ENCODE assay signal across 9 mouse cellular contexts in genomic region chr6:117880394-117880838, GRCm38 (mm10). TPM values are rescaled to one million over a fixed set of nuclear protein-coding genes. Genes with fewer than 3 reads are reported as not detected.
DNase-seq lines count a peak whose midpoint lies in the region; ATAC-seq and TF ChIP-seq lines count a peak whose summit lies in the region.
"Had no signal": no experiment of that assay in that cellular context is flagged by ENCODE, and none has a peak within 500 bp of the region (broad histone marks: within the 10 kb centered on the region; RNA-seq: fewer than 3 reads in every experiment).

No protein-coding gene starts in this region.

- intact Hi-C loops in left cerebral cortex, postnatal 4 days (cut with DNase I) = no loop called here

- WGBS in liver, adult 2 months = 8% methylated on average over 3 of the region's 3 CpGs
- WGBS in hindbrain, postnatal 0 days = 35% methylated on average over 3 of the region's 3 CpGs
- WGBS in neural tube, embryonic 13.5 days = 20% methylated on average over 3 of the region's 3 CpGs

- H3K27me3 ChIP-seq in liver, adult 2 months (ENCODE audit: control insufficient read depth, insufficient read depth, low read length) = no peaks in the 10 kb centered on the region
- H3K27me3 ChIP-seq in hindbrain, postnatal 0 days (ENCODE audit: insufficient read depth, low read length) = no peaks in the 10 kb centered on the region
- H3K27me3 ChIP-seq in neural tube, embryonic 13.5 days = no peaks in the 10 kb centered on the region

- peak overlapping the region; percentile 70 for H3K4me2 ChIP-seq in hindbrain, postnatal 0 days (ENCODE audit: low read depth, low read length)
- H3K4me2 ChIP-seq in neural tube, embryonic 13.5 days = peak overlapping the region; percentile 61

- no peaks in the 10 kb centered on the region; the same call in 1 of the 2 replicates for H3K36me3 ChIP-seq in liver, adult 2 months (ENCODE audit: control insufficient read depth, insufficient read depth, low read length)
- no peaks in the 10 kb centered on the region for H3K36me3 ChIP-seq in hindbrain, postnatal 0 days (ENCODE audit: insufficient read depth, low read length)
- no peaks in the 10 kb centered on the region for H3K36me3 ChIP-seq in neural tube, embryonic 13.5 days

- peak; percentile 53 for DNase-seq in liver, adult 2 months (ENCODE audit: extremely low read depth, low read depth, low spot score)
- DNase-seq in liver = no peak
- DNase-seq in hindbrain, postnatal 0 days (ENCODE audit: low spot score) = peak; percentile 18
- no peak for DNase-seq in urinary bladder, postnatal 36 days (ENCODE audit: low spot score in 2 of 2)
- DNase-seq in layer of hippocampus, postnatal 14 days (ENCODE audit: low spot score in 2 of 2) = no peak
- DNase-seq in left cerebral cortex, postnatal 4 days = no peak

- no peak for TF ChIP-seq POLR2A in liver, adult 2 months (IDR thresholded peaks at IDR 0.05; ENCODE audit: extremely low read depth, insufficient read depth, low read length)
- no peak for TF ChIP-seq POLR2A in cortical plate, adult 2 months (IDR thresholded peaks at IDR 0.05; ENCODE audit: extremely low read depth, insufficient read depth, low read length)

- H3K9me3 ChIP-seq in hindbrain, postnatal 0 days (ENCODE audit: low read length) = no peaks in the 10 kb centered on the region
- no peaks in the 10 kb centered on the region for H3K9me3 ChIP-seq in neural tube, embryonic 13.5 days

- peaks cover 5% of the 10 kb centered on the region for H3K4me1 ChIP-seq in liver, adult 2 months (ENCODE audit: control insufficient read depth, insufficient read depth, low read length)
- no peaks in the 10 kb centered on the region; the same call in 1 of the 2 replicates for H3K4me1 ChIP-seq in cortical plate, adult 2 months (ENCODE audit: control insufficient read depth, insufficient read depth, low read length)
- no peaks in the 10 kb centered on the region for H3K4me1 ChIP-seq in hindbrain, postnatal 0 days (ENCODE audit: insufficient read depth, low read length)
- peaks cover 12% of the 10 kb centered on the region for H3K4me1 ChIP-seq in neural tube, embryonic 13.5 days (replicated peaks)

- H3K27ac ChIP-seq in liver, adult 2 months (replicated peaks; ENCODE audit: insufficient read depth, low read depth, low read length) = peak overlapping the region; percentile 31
- H3K27ac ChIP-seq in cortical plate, adult 2 months (ENCODE audit: insufficient read depth, low read length) = no peak overlapping the region
- H3K27ac ChIP-seq in hindbrain, postnatal 0 days = peak overlapping the region; percentile 99
- peak overlapping the region; percentile 98 for H3K27ac ChIP-seq in neural tube, embryonic 13.5 days (replicated peaks)

- no peak for TF ChIP-seq CTCF in liver, adult 2 months (IDR thresholded peaks at IDR 0.05; ENCODE audit: low read depth, low read length)
- no peak for TF ChIP-seq CTCF in cortical plate, adult 2 months (IDR thresholded peaks at IDR 0.05; ENCODE audit: extremely low read depth, insufficient read depth, low read length)
- no peak for TF ChIP-seq CTCF in hindbrain, postnatal 0 days (IDR thresholded peaks at IDR 0.05; ENCODE audit: low read depth)

- peak overlapping the region; percentile 74 for H3K4me3 ChIP-seq in liver, adult 2 months (ENCODE audit: insufficient read depth, low read depth, low read length)
- H3K4me3 ChIP-seq in cortical plate, adult 2 months (ENCODE audit: insufficient read depth, low read length) = peak overlapping the region; percentile 38; the same call in 1 of the 2 replicates
- H3K4me3 ChIP-seq in hindbrain, postnatal 0 days (ENCODE audit: low read length) = peak overlapping the region; percentile 56
- H3K4me3 ChIP-seq in neural tube, embryonic 13.5 days = peak overlapping the region; percentile 52

- ATAC-seq in hindbrain, postnatal 0 days = no peak
- no peak for ATAC-seq in neural tube, embryonic 13.5 days (ENCODE audit: low read depth)

- H3K79me2 ChIP-seq in liver, adult 2 months (ENCODE audit: control insufficient read depth, insufficient read depth, low read length) = no peaks in the 10 kb centered on the region

- peak overlapping the region; percentile 34 for H3K9ac ChIP-seq in liver, adult 2 months (ENCODE audit: low read depth, low read length)
- H3K9ac ChIP-seq in hindbrain, postnatal 0 days (replicated peaks; ENCODE audit: low read length) = peak overlapping the region; percentile 62
- peak overlapping the region; percentile 68 for H3K9ac ChIP-seq in neural tube, embryonic 13.5 days

RNA-seq across cellular contexts. Expression of gene Zfp239, which starts 18.5 kb away (rescaled TPM):
- 0.07 and 0.09 TPM in 2 replicates for total RNA-seq in liver, adult 2 months (2014; rRNA removed)
- 0.05 TPM in 1 of 2 replicates, not detected in the other for polyA plus RNA-seq in liver, adult 2 months (2012; rRNA removed)
- 34.0 and 34.5 TPM in 2 replicates for polyA plus RNA-seq in cortical plate, adult 2 months (2012; rRNA removed)
- total RNA-seq in hindbrain, postnatal 0 days (2014; rRNA removed) = 19.6 and 22.1 TPM in 2 replicates
- polyA plus RNA-seq in hindbrain, postnatal 0 days (2015; fragmentation: Nextera tagmentation; extraction: Ambion mirVana) = 13.6 and 14.6 TPM in 2 replicates
- 12.2 and 12.4 TPM in 2 replicates for polyA plus RNA-seq in neural tube, embryonic 13.5 days (2015; fragmentation: Nextera tagmentation; extraction: Ambion mirVana)
- 10 to 100 TPM; 31.1 to 36.0 TPM for total RNA-seq in layer of hippocampus, postnatal 14 days (2021)
- total RNA-seq in left cerebral cortex, postnatal 4 days (2021) = 10 to 100 TPM; 21.3 to 22.8 TPM

RNA-seq across cellular contexts. Expression of gene Hnrnpf, which starts 19.7 kb away (rescaled TPM):
- 188 and 197 TPM in 2 replicates for total RNA-seq in liver, adult 2 months (2014; rRNA removed)
- 88.2 and 89.3 TPM in 2 replicates for polyA plus RNA-seq in liver, adult 2 months (2012; rRNA removed)
- 101 and 111 TPM in 2 replicates for polyA plus RNA-seq in cortical plate, adult 2 months (2012; rRNA removed)
- total RNA-seq in hindbrain, postnatal 0 days (2014; rRNA removed) = 152 and 160 TPM in 2 replicates
- 230 and 234 TPM in 2 replicates for polyA plus RNA-seq in hindbrain, postnatal 0 days (2015; fragmentation: Nextera tagmentation; extraction: Ambion mirVana)
- polyA plus RNA-seq in neural tube, embryonic 13.5 days (2015; fragmentation: Nextera tagmentation; extraction: Ambion mirVana) = 298 and 333 TPM in 2 replicates
- 100 to 1,000 TPM; 140 to 154 TPM for total RNA-seq in layer of hippocampus, postnatal 14 days (2021)
- 100 to 1,000 TPM; 201 to 220 TPM for total RNA-seq in left cerebral cortex, postnatal 4 days (2021)

RNA-seq across cellular contexts. Expression of gene Zfp637, which starts 39.4 kb away (rescaled TPM):
- 14.1 and 19.6 TPM in 2 replicates for total RNA-seq in liver, adult 2 months (2014; rRNA removed)
- polyA plus RNA-seq in liver, adult 2 months (2012; rRNA removed) = 16.4 and 27.6 TPM in 2 replicates
- 66.7 and 74.5 TPM in 2 replicates for polyA plus RNA-seq in cortical plate, adult 2 months (2012; rRNA removed)
- 110 and 122 TPM in 2 replicates for total RNA-seq in hindbrain, postnatal 0 days (2014; rRNA removed)
- polyA plus RNA-seq in hindbrain, postnatal 0 days (2015; fragmentation: Nextera tagmentation; extraction: Ambion mirVana) = 107 and 109 TPM in 2 replicates
- polyA plus RNA-seq in neural tube, embryonic 13.5 days (2015; fragmentation: Nextera tagmentation; extraction: Ambion mirVana) = 140 and 143 TPM in 2 replicates
- total RNA-seq in layer of hippocampus, postnatal 14 days (2021) = 10 to 100 TPM; 46.4 to 52.3 TPM
- total RNA-seq in left cerebral cortex, postnatal 4 days (2021) = 10 to 100 TPM; 69.2 to 70.2 TPM

RNA-seq across cellular contexts. Expression of gene Fxyd4, which starts 57.1 kb away (rescaled TPM):
- total RNA-seq in liver, adult 2 months (2014; rRNA removed) = not detected in 2 replicates
- 0.18 TPM in 1 of 2 replicates, not detected in the other for polyA plus RNA-seq in liver, adult 2 months (2012; rRNA removed)
- polyA plus RNA-seq in cortical plate, adult 2 months (2012; rRNA removed) = 0.17 TPM in 1 of 2 replicates, not detected in the other
- not detected in 2 replicates for total RNA-seq in hindbrain, postnatal 0 days (2014; rRNA removed)
- polyA plus RNA-seq in hindbrain, postnatal 0 days (2015; fragmentation: Nextera tagmentation; extraction: Ambion mirVana) = 0.91 and 1.1 TPM in 2 replicates
- 2.6 and 2.7 TPM in 2 replicates for polyA plus RNA-seq in neural tube, embryonic 13.5 days (2015; fragmentation: Nextera tagmentation; extraction: Ambion mirVana)
- total RNA-seq in layer of hippocampus, postnatal 14 days (2021) = not detected
- not detected for total RNA-seq in left cerebral cortex, postnatal 4 days (2021)
- total RNA-seq: common myeloid progenitor, adult 5-6 weeks had no signal

Comparison
In these comparisons a context has a peak if more than half of its experiments do, and no peak if none do; other contexts are left out.
1. DNase-seq: peak in liver, adult 2 months (single experiment) and hindbrain, postnatal 0 days (single experiment); none in liver (single experiment), urinary bladder, postnatal 36 days (0 of 2), layer of hippocampus, postnatal 14 days (0 of 2) and left cerebral cortex, postnatal 4 days (single experiment).
2. RNA of gene Zfp239, which starts 18.5 kb away (total RNA-seq): 31.1 to 36.0 TPM in layer of hippocampus, postnatal 14 days, 21.3 to 22.8 TPM in left cerebral cortex, postnatal 4 days and 19.6 to 22.1 TPM in hindbrain, postnatal 0 days; 0.07 to 0.09 TPM in liver, adult 2 months; every median in the first group is over 10 times any median in the second.
3. Peak in every context shown above with its lines, with median percentiles within 50 percentile points of each other: H3K4me3 ChIP-seq and H3K9ac ChIP-seq.